Mouse (Mus musculus): ENCODE results near the gene Abca5. TPM values are rescaled to one million over a fixed set of nuclear protein-coding genes. Genes with fewer than 3 reads are reported as not detected.
"Not testable (repeated sequence)": the region's sequence is repeated elsewhere in the genome, so short reads cannot be mapped to it uniquely, and the experiment has no call there.

Abca5 gene
- 1 to 10 TPM; 5.8 to 9.0 TPM for total RNA-seq (2021)
- long read RNA-seq, experiment 1: 0 reads
- long read RNA-seq, experiment 2, partial matches to known transcripts: 0 of 2 reads
- long read RNA-seq, experiment 2, other reads (novel, unspliced or antisense): 2 of 2 reads

DNA sequence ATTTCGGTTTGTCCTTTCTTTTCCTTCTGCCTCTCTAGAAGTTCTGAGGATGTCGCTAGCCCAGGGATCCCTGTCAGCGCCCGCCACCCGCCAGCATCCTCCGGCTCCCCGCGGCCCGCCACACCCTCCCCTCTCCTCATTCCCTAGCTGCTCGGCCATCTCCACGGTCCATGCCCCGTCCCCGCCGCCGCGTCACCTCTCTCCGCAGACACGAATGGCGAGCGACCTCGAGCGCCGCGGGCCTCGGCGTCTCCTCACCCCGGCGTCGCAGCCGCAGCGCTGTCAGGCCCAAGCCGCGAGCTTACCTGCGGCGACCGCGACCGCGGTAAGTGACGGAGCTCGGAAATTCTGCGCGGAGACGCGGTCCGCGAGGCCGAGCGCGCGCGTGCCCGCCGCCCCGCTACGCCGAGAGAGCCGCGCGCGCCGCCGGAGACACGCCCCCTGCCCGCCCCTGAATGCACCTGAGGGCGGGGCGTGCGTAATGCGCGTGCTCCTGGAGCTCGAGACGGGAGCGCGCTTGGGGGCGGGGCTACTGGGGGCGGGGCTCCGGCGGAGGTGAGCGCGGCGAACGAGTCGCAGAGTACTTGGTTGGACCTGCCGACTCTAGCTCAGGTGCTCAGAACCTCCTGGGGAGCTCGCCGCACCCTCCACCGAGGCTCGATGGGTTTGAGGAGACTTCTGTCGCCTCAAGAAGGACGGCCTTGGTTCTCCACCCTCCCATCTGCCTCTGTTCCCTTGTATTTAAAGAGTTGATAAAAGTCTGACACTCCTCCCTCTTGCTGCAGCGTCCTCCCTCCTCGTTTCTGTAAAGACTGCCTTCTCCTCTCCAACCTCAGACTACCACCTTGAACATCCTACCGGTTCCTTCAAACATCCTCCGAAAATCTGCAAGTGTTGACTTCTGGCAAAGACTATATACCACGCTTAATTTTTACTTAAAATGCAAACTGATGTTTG, at the start of gene Abca5:
Gene Abca5, minus strand, starts transcription at position 428 of the 957 bp plus-strand sequence.
- peak; percentile 82 for DNase-seq

DNA sequence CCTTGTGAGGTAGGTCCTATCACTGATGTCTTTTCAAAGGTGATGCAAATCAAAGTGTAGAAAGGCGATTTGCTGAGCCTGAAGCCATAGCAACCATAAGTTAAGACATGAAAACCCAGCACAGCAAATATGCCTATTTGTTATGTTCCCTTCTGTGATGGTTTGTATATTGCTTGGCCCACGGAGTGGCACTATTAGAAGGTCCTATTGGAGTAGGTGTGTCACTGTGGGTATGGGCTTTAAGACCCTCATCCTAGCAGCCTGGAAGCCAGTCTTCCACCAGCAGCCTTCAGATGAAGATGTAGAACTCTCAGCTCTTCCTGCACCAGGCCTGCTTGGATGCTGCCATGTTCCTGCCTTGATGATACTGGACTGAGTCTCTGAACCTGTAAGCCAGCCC, 48.0 kb upstream of the Abca5 start:
- DNase-seq: no peak

DNA sequence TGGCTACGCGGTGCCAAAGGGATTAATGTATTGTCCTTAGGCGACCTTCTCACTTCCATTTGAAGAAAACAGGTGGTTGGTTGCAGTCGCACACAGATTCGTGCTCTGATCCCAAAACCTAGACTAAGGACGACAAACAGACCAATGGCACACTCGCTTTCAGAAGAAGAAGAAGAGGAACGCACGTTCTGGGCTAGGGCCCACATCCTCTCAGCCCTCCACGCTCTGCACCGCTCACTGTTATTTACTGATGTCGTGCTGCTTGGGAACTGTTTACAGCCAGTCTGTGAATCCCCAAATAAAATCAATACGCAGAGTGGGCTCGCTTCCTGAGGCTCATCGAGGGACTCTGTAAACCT, 42.8 kb upstream of the Abca5 start:
- DNase-seq: no peak

DNA sequence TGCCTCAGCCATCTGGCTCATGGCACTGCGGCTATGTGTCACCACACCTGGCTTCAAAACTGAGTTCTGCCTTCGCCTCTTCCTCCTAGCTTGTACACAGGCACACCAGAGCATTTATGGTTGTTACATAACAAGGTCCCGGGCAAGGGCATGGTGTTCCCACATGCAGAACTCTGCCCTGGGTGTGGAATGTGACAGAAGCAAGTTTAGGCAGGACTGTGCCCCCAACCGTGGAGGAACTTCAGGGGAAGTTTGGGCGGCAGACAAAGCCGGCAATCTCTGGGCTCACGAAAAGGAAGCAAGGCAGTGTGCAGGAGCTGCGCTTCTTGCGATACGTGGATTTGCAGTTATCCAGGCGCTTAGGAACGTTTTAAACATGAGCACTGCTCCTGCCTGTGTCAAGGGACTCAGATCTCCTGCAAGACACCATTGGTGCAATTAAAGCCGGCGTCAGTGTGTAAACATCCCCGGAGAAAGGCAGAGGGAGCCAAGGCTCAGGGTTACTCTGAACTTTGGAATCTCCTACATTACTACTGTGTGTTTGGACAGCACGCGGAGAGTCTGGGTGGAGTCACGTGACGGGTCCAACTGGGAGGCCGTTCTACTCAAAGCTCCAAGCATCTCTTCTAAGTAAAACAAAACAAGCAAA, 42.3 kb upstream of the Abca5 start:
- DNase-seq: peak; percentile 80

DNA sequence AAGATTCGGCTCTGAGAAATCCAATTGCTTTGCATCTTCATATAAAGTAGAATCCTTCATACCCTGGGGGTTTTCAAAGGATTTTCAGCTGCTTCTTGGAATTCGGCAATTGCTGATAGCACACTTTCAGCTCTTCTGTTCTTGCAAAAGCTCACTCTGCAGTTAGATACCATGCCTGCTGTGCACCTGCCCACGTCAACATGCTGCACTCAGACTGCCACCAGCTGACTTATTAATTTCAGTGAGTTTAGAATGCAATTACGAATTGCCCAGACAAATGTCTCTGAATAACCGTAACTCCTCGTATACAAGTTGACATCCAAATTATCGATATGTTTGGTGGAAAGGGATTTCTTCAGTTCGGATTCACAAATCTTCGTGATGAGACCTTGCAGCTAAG, 36.5 kb upstream of the Abca5 start:
- no peak for DNase-seq

DNA sequence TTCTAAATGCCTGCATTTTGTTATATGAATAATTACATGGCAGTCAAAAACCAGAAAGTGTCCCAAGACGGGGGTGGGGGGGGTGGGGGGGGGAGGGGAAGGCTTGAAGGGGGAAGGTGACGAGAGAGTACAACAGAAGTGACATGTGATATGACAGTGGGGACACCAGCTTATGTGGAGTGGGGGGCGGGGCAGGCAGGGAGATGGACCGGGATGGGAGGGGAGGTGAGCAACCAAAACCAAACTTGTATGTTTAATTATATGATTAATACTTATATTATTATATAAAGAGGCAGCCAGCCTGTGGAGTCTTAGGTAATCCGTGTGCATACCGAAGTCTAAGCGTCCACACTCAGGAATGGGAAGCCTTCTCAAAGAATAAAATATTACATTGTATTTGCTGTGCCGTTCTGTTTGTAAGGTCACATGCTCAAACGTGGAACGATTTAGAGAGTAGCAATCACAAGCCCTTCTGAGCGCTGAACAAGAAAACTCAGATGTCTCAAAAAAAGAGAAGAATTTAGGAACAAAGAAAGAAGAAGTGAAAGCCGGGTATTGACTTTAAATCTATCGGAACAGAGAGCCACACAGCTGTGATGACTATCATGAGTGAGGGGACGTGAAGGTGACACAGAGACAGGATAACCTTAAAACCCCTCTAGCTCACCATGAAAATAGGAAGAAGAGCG, 34.9 kb upstream of the Abca5 start:
- no peak for DNase-seq

DNA sequence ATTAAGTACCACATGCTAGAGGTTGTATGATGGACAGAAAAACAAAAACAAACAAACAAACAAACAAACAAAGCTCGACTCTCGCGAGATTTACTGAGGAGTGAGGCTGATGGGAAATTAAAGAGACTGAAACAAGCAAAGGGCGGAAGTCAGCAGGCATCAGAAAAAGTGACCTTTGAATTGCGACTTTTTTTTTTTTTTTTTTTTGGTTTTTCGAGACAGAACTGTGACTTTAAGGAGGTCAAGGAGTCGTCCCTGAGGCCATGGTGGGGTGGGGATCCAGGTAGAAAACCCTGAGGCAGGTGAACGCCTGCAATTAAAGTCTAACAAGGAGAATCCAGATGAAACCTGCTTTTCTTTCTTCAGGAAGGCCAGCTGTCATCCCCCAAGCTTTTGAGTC, 34.3 kb upstream of the Abca5 start:
- no peak for DNase-seq

DNA sequence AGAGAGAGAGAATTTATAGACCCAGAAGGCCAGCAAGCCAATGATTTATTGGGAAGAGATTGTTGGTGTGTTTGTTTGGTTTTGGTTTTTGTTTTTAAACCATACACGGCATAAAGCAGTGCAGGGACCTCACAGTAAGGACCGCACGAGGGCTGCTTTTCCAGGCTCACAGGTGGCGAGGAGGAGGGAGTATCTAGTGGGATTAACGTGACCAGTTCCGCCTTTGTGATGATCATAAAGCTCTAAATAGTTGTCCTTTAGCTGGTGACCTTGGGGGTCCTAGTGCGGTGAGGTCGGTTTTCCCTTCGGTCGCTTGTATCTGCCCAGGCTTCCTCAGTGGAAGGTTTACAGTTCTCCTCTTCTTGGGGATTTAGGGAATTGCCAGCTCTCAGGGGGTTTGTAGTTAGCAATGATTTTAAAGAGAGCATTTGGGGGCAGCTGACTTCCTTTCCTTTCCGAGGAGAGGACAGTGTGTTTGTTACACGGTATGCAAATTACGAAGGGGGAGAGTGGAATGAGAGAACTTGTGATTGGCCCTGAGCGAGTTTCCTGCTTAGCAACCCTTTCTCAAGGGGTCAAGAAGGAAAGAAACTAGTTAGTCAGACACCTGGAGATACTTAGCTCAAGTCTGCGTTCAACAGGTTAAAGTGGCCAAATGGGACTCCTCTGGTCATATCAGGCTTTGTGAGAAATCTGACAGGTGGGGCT, 31.9 kb upstream of the Abca5 start:
- DNase-seq: no peak

DNA sequence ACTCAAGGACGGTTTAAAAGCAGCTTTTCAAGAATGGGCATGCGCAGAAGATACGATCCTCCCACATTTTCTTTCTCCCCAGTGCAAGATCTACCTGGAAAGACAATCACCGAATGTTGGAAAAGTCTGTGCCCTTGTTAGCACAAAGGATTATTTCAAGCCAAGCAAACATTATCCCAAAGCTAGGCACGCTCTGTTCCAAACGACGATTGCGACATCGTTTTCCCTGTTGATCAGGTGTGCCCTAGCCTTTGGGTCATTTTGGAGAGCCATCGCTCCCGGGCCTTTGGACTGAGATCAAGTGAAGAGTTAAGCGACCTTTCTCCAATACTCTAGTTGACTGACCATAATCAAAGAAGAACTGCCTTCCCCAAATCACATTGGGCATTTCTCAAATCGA, 30.1 kb upstream of the Abca5 start:
- no peak for DNase-seq

DNA sequence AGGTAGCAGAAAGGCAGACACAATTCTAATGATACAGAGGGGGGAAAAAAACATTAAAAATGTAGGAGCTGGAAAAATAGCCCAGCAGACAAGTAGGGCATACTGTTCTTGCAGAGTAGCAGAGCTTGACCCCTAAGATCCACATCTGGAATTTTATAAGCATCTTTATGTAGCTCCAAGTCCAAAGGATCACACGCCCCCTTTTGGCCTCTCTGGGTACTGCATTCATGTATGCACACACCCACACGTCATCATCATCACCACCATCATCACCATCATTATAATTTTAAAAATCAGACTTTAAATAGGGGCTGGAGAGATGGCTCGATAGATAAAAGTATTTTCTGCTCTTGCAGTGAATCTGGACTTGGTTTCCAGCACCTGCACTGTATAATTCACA, 29.4 kb upstream of the Abca5 start:
- DNase-seq: no peak

DNA sequence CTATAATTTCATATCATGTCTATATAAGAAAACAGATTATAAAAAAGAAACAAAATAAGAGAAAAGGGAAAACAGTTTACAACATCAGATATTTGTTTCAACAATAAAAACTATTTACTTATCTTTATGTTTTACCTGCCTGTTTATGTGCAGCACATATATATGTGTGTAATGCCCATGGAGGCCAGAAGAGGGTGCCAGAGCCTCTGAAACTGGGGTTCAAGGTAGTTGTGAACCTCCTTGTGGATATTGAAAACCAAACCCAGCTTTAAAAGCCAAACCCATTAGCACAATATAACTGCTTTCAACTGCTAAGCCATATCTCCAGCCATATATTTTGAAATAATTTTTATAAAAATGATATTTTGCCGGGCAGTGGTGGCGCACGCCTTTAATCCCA, 27.5 kb upstream of the Abca5 start:
- DNase-seq: no peak

DNA sequence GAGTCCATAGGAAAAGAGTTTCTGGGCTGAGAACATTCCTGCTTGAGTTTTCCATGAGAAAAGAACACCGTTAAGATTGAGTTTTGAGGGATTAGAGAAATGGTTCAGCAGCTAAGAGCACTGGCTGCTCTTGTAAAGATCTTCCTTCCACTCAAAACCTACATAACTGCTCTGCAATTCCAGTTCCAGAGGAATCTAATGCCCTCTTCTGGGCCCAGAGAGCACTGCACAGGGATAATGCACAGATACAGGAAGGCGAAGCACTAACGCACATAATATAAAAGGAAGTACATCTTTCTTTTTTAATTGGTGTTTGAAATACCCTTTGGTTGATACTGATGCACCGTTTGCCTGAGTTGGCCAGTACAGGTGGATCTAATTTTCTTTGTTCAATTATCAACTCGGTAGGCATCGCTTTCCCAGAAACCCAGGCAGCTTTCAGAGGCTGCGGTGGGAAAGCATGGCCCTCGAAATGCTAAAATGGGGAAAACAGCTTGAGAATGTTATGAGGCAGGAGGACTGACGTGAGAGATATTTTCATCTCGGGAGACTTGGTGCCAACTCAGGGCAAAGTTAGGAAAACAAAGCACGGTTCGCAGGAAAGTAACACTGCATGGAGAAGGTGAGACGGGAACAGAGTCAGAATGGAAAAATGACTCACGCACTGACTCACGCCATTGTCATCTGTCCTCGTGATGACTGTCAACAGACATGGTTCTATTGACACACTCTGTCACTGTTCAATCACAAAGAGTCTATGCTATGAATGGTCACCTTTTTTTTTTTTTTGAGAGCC, 20.4 kb upstream of the Abca5 start:
- no peak for DNase-seq

DNA sequence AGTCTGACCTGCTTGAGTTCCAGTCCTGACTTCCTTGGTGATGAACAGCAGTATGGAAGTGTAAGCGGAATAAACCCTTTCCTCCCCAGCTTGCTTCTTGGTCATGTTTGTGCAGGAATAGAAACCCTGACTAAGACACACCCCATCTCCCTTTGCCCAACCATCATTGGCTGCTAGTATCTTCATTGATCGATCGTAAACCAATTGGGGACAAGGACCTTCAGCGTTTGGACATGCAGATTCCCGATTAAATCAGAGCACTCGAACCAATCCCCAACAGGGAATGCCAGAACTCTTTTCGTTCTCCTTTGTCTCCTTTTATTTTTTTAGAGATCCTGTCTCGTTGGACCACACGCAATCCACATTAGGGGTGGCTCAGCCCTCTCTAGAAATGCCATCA, 17.6 kb upstream of the Abca5 start:
- DNase-seq: not testable (repeated sequence)

DNA sequence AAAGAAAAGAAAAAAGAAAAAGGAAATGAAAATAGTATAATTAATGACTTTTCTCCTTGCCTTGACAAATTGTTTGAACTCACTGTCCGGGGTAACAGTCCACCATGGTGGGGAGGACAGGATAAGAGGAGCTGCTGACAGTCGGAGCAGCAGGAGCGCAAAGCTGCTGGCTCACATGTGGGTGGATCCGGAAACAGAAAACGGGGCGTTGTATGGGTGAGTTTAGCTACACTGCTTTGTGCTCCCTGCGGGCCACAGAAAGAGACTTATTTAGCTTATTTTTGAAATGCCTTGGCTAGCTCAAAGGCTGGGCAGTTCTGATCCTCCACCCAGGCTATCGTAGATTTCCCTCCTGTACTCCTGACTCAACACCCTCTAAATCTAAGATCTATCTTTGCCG, 16.7 kb upstream of the Abca5 start:
- DNase-seq: no peak

DNA sequence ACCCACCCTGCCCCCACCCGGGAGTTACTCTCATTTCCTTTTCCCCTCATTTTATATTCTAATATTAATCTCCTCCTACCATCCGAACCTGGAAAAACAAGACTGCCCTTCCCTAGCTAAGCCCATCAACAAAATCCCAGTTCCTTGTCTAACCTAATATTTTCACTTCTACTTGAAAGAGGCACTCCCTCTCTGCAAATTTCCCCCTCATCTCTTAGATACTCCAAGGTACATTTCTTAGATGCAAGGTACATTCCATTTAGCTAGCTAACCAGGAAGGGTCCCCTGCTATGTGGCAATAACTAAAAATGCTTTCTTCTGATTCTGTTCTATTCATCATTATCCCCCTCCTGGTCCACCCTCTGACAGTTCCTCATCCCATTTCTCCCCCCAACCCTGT, 10.7 kb upstream of the Abca5 start:
- DNase-seq: no peak

DNA sequence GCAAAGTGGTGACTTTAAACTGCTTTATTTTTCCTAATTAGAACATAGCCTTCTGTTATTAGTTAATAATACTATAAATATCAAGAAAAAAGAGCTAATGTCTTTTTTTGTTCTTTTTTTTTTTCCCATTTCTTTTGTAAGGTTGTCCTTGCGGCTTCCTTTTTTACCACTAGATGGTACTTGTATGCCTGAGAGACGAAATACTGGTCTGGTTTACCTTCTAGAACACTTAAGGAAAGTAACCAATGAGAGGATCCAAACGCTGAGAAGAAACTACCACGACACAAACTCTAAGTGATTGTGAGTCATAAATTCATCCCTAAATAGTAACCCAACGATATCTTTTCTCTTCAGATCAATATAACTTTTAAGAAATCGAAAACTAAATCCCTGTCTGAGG, 10.3 kb upstream of the Abca5 start:
- DNase-seq: no peak

DNA sequence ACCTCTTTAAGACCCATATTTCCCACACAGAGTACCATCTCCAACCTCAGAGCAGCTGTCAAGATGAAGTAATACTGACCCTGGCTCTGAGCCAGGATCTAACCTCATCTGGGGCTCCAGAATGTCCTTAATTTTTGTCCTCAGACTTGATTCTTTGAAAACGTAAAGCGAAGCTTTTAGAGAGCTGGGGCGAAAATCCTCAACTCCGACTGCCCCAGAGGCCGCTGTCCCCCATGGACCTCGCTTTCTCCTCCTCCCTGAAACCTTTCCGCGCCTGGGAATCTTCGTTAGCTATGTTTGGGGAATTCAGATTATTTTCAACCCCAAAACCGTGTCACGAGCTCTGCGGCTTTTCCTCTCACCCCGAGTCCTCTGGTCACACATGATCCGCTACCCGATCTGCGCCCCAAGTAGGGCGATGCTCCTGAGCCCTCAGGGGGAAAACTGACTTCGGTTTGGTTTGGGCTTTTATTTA, 665 bp downstream of the Abca5 start:
- DNase-seq: no peak

DNA sequence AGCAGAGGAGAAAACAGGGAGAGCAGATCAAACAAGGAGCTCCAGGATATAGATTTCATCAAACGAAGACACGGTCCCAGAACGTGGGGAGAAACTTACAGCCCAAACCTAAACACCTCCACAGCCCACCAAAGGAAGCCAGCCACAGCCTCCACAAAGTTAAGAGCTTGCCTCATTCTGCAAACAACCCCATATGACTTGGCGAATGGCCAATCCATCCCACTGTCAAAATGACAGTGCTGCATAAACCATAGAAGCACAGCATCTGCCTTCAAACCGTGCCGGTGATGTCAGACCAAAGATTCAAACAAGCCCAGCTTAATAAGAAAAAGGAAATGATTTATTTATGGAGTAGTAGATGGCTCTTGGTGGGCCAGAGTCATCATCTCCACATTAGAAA, 7.4 kb downstream of the Abca5 start:
- no peak for DNase-seq

DNA sequence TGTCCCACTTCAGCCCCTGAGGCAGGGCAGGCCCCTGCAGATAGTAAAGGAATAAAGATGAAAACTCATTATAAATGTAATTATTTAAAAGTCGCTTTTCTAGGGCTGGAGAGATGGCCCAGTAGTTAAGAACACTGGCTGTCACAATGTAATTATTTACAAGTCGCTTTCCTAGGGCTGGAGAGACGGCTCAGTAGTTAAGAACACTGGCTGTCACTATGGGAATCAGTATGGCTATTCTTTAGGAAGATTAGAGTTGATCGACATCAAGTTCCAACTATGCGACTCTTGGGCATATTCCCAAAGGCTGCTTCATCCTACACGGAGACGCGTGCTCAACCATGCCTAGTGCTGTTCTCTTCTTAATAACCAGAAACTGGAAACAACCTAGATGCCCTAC, 15.2 kb downstream of the Abca5 start:
- no peak for DNase-seq

DNA sequence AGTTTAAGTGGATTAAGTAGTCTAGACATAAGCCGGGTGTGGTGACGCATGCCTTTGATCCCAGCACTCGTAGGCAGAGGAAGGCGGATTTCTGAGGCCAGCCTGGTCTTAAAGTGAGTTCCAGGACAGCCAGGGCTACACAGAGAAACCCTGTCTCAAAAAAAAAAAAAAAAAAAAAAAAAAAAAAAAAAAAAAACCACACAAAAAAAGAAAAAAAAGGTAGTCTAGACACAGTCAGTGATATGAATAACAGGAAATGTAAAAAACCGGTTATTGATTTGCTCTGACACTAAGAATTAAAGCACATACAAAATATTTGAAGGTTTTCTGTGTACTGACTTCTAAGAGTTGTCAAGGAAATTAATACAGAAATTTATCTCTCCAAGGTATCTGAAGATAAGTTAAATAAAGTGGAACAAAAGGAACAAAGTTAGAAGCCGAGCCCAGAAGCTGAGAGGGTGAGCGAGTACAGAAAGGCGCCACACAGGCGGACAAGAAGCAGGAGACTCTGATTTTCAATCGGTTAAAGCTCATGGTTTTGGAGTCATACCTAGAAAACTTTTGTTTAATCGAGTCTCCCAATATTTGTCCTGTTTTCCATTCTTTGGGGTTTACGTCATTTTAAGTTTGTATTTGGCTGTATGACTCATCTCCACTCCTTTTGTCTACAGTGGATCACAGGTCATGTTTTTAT, 30.9 kb downstream of the Abca5 start:
- no peak for DNase-seq

DNA sequence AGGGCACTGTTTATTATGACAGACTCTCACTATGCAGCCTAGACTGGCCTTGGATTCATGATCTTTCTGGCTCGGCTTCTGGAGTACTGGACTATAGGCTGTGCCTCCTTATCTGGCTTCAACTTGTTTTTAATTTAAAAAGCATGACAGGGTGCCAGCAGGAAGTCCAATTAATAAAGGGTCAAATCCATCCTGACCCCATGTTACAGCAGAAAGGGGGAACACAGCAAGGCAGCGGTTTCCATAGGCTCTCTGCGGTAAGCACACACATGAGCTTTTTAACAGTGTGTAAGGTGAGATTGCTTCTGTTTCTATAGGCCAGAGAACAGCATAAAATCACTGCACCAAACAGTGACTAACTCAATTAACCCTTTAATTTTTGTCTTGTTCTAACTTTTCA, 34.1 kb downstream of the Abca5 start:
- no peak for DNase-seq

Data from gastrocnemius, postnatal 25 days (tissue).